In the genomic region with DNA sequence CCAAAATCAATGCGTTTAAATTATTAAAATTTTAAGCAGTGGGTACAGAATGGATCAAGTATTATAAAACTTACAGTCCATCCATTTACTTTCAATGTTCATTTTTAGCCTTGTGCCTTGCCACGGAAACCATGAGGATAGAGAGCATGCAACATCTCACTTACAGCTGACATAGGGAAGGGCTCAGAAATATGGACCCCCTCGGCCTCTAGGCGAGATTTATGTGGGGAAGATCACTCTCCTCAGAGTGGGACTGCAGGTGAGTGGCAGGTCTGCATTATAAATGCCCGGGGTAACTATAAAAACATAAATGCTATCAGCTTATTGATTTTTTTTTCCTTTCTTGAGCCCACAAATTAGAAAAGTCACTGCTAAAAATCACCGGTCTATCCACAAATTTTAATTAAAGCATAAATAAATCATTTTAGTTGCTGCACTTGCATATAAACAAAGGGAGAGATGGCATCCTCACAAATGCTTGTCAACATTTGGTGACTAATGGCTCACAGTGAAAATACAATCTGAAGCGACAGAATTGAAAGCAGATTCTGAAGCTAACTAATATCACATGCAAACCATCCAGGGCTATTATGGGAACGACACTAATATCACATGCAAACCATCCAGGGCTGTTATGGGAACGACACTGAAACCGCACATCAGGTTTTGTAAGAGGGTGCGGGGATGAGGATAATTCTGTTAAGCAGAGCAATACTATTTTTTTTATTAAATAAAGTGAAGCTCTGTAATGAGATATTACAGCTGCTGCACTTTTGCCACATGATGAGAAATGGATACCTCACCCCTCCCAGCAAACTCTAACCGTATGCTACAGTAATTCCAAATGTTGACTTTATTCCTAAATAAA, we compare ENCODE assay signal across 13 mouse cellular contexts.
DNase-seq lines count a peak whose midpoint lies in the region; ATAC-seq lines count a peak whose summit lies in the region.
"Had no signal": no experiment of that assay in that cellular context is flagged by ENCODE, and none has a peak within 500 bp of the region (broad histone marks: within the 10 kb centered on the region; RNA-seq: fewer than 3 reads in every experiment).

No protein-coding gene starts in this region.

- no peak overlapping the region for H3K4me3 ChIP-seq in heart, embryonic 12.5 days
- no peak overlapping the region for H3K4me3 ChIP-seq in midbrain, embryonic 13.5 days (replicated peaks)
- H3K4me3 ChIP-seq in midbrain, embryonic 14.5 days (replicated peaks; ENCODE audit: low read depth, low read length): no peak overlapping the region
- H3K4me3 ChIP-seq in embryonic facial prominence, embryonic 15.5 days (replicated peaks): no peak overlapping the region
- no peak overlapping the region for H3K4me3 ChIP-seq in stomach, embryonic 16.5 days (replicated peaks; ENCODE audit: low read length)
- H3K4me3 ChIP-seq: forebrain, embryonic 13.5 days; neural tube, embryonic 12.5 days had no signal

- H3K27ac ChIP-seq in heart, embryonic 12.5 days (ENCODE audit: poor library complexity, severe bottlenecking): 0 out of 2 replicates have a peak overlapping the region, but pooled peaks have one; percentile 47
- H3K27ac ChIP-seq in midbrain, embryonic 13.5 days: 0 out of 2 replicates have a peak overlapping the region, but pooled peaks have one; percentile 39
- no peak overlapping the region for H3K27ac ChIP-seq in midbrain, embryonic 14.5 days (replicated peaks; ENCODE audit: low read depth, low read length)
- H3K27ac ChIP-seq in embryonic facial prominence, embryonic 15.5 days (replicated peaks): peak overlapping the region; percentile 74
- H3K27ac ChIP-seq in stomach, embryonic 16.5 days (ENCODE audit: low read length): peak overlapping the region; percentile 73; the same call in 1 of the 2 replicates
- H3K27ac ChIP-seq: forebrain, embryonic 13.5 days; neural tube, embryonic 12.5 days had no signal

- H3K4me2 ChIP-seq in heart, embryonic 12.5 days: no peak overlapping the region
- no peak overlapping the region for H3K4me2 ChIP-seq in midbrain, embryonic 13.5 days (replicated peaks)
- H3K4me2 ChIP-seq in midbrain, embryonic 14.5 days (ENCODE audit: low read length): no peak overlapping the region
- H3K4me2 ChIP-seq in embryonic facial prominence, embryonic 15.5 days (replicated peaks): peak overlapping the region; percentile 17; the same call in 1 of the 2 replicates
- H3K4me2 ChIP-seq in stomach, embryonic 16.5 days (ENCODE audit: low read depth, low read length): no peak overlapping the region
- H3K4me2 ChIP-seq: forebrain, embryonic 13.5 days had no signal

- H3K9ac ChIP-seq in heart, embryonic 12.5 days: no peak overlapping the region
- H3K9ac ChIP-seq in midbrain, embryonic 13.5 days (replicated peaks): no peak overlapping the region
- H3K9ac ChIP-seq in midbrain, embryonic 14.5 days (replicated peaks; ENCODE audit: low read length): no peak overlapping the region
- H3K9ac ChIP-seq in embryonic facial prominence, embryonic 15.5 days: no peak overlapping the region
- no peak overlapping the region for H3K9ac ChIP-seq in stomach, embryonic 16.5 days (ENCODE audit: low read length)
- H3K9ac ChIP-seq: forebrain, embryonic 13.5 days; liver, postnatal 0 days; neural tube, embryonic 12.5 days had no signal

- H3K27me3 ChIP-seq in heart, embryonic 12.5 days (replicated peaks): no peaks in the 10 kb centered on the region
- H3K27me3 ChIP-seq in midbrain, embryonic 13.5 days: no peaks in the 10 kb centered on the region
- H3K27me3 ChIP-seq in midbrain, embryonic 14.5 days (ENCODE audit: control insufficient read depth, insufficient read depth, low read length): no peaks in the 10 kb centered on the region
- no peaks in the 10 kb centered on the region for H3K27me3 ChIP-seq in embryonic facial prominence, embryonic 15.5 days
- H3K27me3 ChIP-seq in stomach, embryonic 16.5 days (ENCODE audit: control insufficient read depth, insufficient read depth, low read length): no peaks in the 10 kb centered on the region
- H3K27me3 ChIP-seq: CH12.LX; forebrain, embryonic 13.5 days; neural tube, embryonic 12.5 days had no signal

- DNase-seq in heart, postnatal 14 days: no peak
- DNase-seq in midbrain, embryonic 14.5 days: no peak
- DNase-seq: adrenal gland, adult 8-10 months; liver, postnatal 0 days; thymus, postnatal 4 days had no signal

- H3K9me3 ChIP-seq in heart, embryonic 12.5 days (replicated peaks): no peaks in the 10 kb centered on the region
- no peaks in the 10 kb centered on the region for H3K9me3 ChIP-seq in midbrain, embryonic 13.5 days
- H3K9me3 ChIP-seq in midbrain, embryonic 14.5 days (ENCODE audit: control insufficient read depth, low read length): no peaks in the 10 kb centered on the region
- no peaks in the 10 kb centered on the region for H3K9me3 ChIP-seq in embryonic facial prominence, embryonic 15.5 days (replicated peaks)
- no peaks in the 10 kb centered on the region for H3K9me3 ChIP-seq in stomach, embryonic 16.5 days (replicated peaks; ENCODE audit: control insufficient read depth, low read length)
- H3K9me3 ChIP-seq: forebrain, embryonic 13.5 days; neural tube, embryonic 12.5 days had no signal

- peaks cover 17% of the 10 kb centered on the region for H3K4me1 ChIP-seq in heart, embryonic 12.5 days (replicated peaks)
- H3K4me1 ChIP-seq in midbrain, embryonic 13.5 days (replicated peaks): peaks cover 17% of the 10 kb centered on the region
- H3K4me1 ChIP-seq in midbrain, embryonic 14.5 days (ENCODE audit: control insufficient read depth, insufficient read depth, low read length): peaks cover 7% of the 10 kb centered on the region; the same call in 1 of the 2 replicates
- peaks cover 21% of the 10 kb centered on the region for H3K4me1 ChIP-seq in embryonic facial prominence, embryonic 15.5 days
- peaks cover 4% of the 10 kb centered on the region for H3K4me1 ChIP-seq in stomach, embryonic 16.5 days (ENCODE audit: control insufficient read depth, insufficient read depth, low read length)

- no peaks in the 10 kb centered on the region for H3K36me3 ChIP-seq in heart, embryonic 12.5 days
- H3K36me3 ChIP-seq in midbrain, embryonic 13.5 days: no peaks in the 10 kb centered on the region
- no peaks in the 10 kb centered on the region for H3K36me3 ChIP-seq in midbrain, embryonic 14.5 days (ENCODE audit: control insufficient read depth, insufficient read depth, low read length)
- H3K36me3 ChIP-seq in embryonic facial prominence, embryonic 15.5 days: no peaks in the 10 kb centered on the region
- H3K36me3 ChIP-seq in stomach, embryonic 16.5 days (ENCODE audit: control insufficient read depth, insufficient read depth, low read length): no peaks in the 10 kb centered on the region
- H3K36me3 ChIP-seq: neural tube, embryonic 12.5 days had no signal

- intact Hi-C loops in heart, postnatal 14 days (cut with DNase I): loop anchor here (5.0 kb wide), 1 partner anchor 141 kb away; no protein-coding TSS in a partner anchor

- 70% methylated on average over 12 of the region's 12 CpGs for WGBS in heart, embryonic 12.5 days
- WGBS in midbrain, embryonic 13.5 days: 80% methylated on average over 12 of the region's 12 CpGs
- WGBS in midbrain, embryonic 14.5 days: 73% methylated on average over 12 of the region's 12 CpGs
- WGBS in embryonic facial prominence, embryonic 15.5 days: 34% methylated on average over 12 of the region's 12 CpGs
- WGBS in stomach, embryonic 16.5 days: 59% methylated on average over 12 of the region's 12 CpGs

- ATAC-seq in heart, embryonic 12.5 days (ENCODE audit: insufficient number of reproducible peaks, low FRiP score): no peak
- ATAC-seq in midbrain, embryonic 13.5 days: no peak
- ATAC-seq in midbrain, embryonic 14.5 days (ENCODE audit: low FRiP score, low TSS enrichment): no peak
- peak; percentile 73 for ATAC-seq in embryonic facial prominence, embryonic 15.5 days (ENCODE audit: insufficient number of reproducible peaks, low FRiP score, low TSS enrichment, low read depth)
- ATAC-seq in stomach, embryonic 16.5 days (ENCODE audit: insufficient read depth, low FRiP score): no peak
- ATAC-seq in monocyte, adult 5-6 weeks (replicated peaks; ENCODE audit: insufficient number of reproducible peaks, low FRiP score, low TSS enrichment, poor library complexity, severe bottlenecking): no peak
- ATAC-seq: forebrain, embryonic 13.5 days; liver, postnatal 0 days had no signal
